8 mouse cellular contexts compared by ENCODE assay signal in genomic region chr9:76014631-76015531, GRCm38 (mm10). TPM values are rescaled to one million over a fixed set of nuclear protein-coding genes. Genes with fewer than 3 reads are reported as not detected.
DNase-seq lines count a peak whose midpoint lies in the region; ATAC-seq lines count a peak whose summit lies in the region.

Gene Hmgcll1 (plus strand): TSS chr9:76014855.

- H3K4me2 ChIP-seq in lung, embryonic 15.5 days, result peak within 1 kb of the TSS; percentile 89
- H3K4me2 ChIP-seq in forebrain, embryonic 16.5 days (ENCODE audit: low read length), result peak within 1 kb of the TSS; percentile 75

- peaks cover 42% of the 10 kb centered on the region for H3K4me1 ChIP-seq in lung, embryonic 15.5 days
- H3K4me1 ChIP-seq in forebrain, embryonic 16.5 days (replicated peaks; ENCODE audit: control insufficient read depth, insufficient read depth, low read length), result peaks cover 10% of the 10 kb centered on the region

- no peaks in the 10 kb centered on the region for H3K9me3 ChIP-seq in lung, embryonic 15.5 days
- H3K9me3 ChIP-seq in forebrain, embryonic 16.5 days (ENCODE audit: control insufficient read depth, low read length), result no peaks in the 10 kb centered on the region

- peak; percentile 80 for ATAC-seq in lung, embryonic 15.5 days (ENCODE audit: borderline replicate concordance, extremely low read depth, low FRiP score, low TSS enrichment)
- peak; percentile 82 for ATAC-seq in forebrain, embryonic 16.5 days
- 0 out of 2 replicates have a peak, but pooled peaks have one; percentile 26 for ATAC-seq in megakaryocyte progenitor cell, adult 5-6 weeks (replicated peaks; ENCODE audit: poor library complexity)
- ATAC-seq in monocyte, adult 5-6 weeks (replicated peaks; ENCODE audit: insufficient number of reproducible peaks, low FRiP score, low TSS enrichment, poor library complexity, severe bottlenecking), result no peak

- WGBS in lung, embryonic 15.5 days, result 9% methylated on average over 40 of the region's 40 CpGs
- WGBS in forebrain, embryonic 16.5 days, result 3% methylated on average over 40 of the region's 40 CpGs

- H3K27ac ChIP-seq in lung, embryonic 15.5 days, result peak within 1 kb of the TSS; percentile 60
- H3K27ac ChIP-seq in forebrain, embryonic 16.5 days (ENCODE audit: low read length), result peak within 1 kb of the TSS; percentile 82

- DNase-seq in lung, postnatal 25 days (ENCODE audit: low spot score), result no peak
- peak; percentile 81 for DNase-seq in cerebellum, adult 11-12 months
- DNase-seq in layer of hippocampus, postnatal 10 days (ENCODE audit: low spot score in 2 of 2), result peak; percentile 62 to 66
- DNase-seq in splenic B cell, adult 2 months (ENCODE audit: low read depth, low spot score), result peak; percentile 29

- H3K9ac ChIP-seq in lung, embryonic 15.5 days, result peak within 1 kb of the TSS; percentile 56
- H3K9ac ChIP-seq in forebrain, embryonic 16.5 days (replicated peaks; ENCODE audit: low read depth, low read length), result peak within 1 kb of the TSS; percentile 81

- H3K36me3 ChIP-seq in lung, embryonic 15.5 days, result no peaks in the 10 kb centered on the region
- no peaks in the 10 kb centered on the region for H3K36me3 ChIP-seq in forebrain, embryonic 16.5 days (ENCODE audit: control insufficient read depth, insufficient read depth)
- H3K36me3 ChIP-seq in splenic B cell, adult 2 months (ENCODE audit: control insufficient read depth, insufficient read depth, low read length, poor library complexity, severe bottlenecking), result no peaks in the 10 kb centered on the region

- H3K27me3 ChIP-seq in lung, embryonic 15.5 days, result no peaks in the 10 kb centered on the region
- H3K27me3 ChIP-seq in forebrain, embryonic 16.5 days (replicated peaks; ENCODE audit: control insufficient read depth, insufficient read depth, low read length), result no peaks in the 10 kb centered on the region; the same call in 1 of the 2 replicates
- H3K27me3 ChIP-seq in splenic B cell, adult 2 months (ENCODE audit: control insufficient read depth, insufficient read depth, low read length, poor library complexity, severe bottlenecking), result no peaks in the 10 kb centered on the region

- peak within 1 kb of the TSS; percentile 54 for H3K4me3 ChIP-seq in lung, embryonic 15.5 days
- H3K4me3 ChIP-seq in forebrain, embryonic 16.5 days (replicated peaks; ENCODE audit: low read length), result peak within 1 kb of the TSS; percentile 59

RNA-seq across cellular contexts. Expression of gene Hmgcll1, which starts in this region (rescaled TPM):
- 8.8 and 9.9 TPM in 2 replicates for polyA plus RNA-seq in lung, embryonic 15.5 days (2015; fragmentation: Nextera tagmentation; extraction: Ambion mirVana)
- 15.3 and 20.9 TPM in 2 replicates for polyA plus RNA-seq in forebrain, embryonic 16.5 days (2015; fragmentation: Nextera tagmentation; extraction: Ambion mirVana)
- total RNA-seq in layer of hippocampus, postnatal 10 days (2021), result 10 to 100 TPM; 15.3 to 16.9 TPM
- total RNA-seq in megakaryocyte progenitor cell, adult 5-6 weeks (2015), result not detected in 2 replicates
- 1.5 TPM in 1 of 2 replicates, not detected in the other for total RNA-seq in megakaryocyte progenitor cell, adult 5-6 weeks (2017)
- not detected in 3 replicates for total RNA-seq in monocyte, adult 5-6 weeks (2017)

Comparison
In these comparisons a context has a peak if more than half of its experiments do, and no peak if none do; other contexts are left out.
1. RNA of gene Hmgcll1 (total RNA-seq): 15.3 to 16.9 TPM in layer of hippocampus, postnatal 10 days; 1.5 TPM in megakaryocyte progenitor cell, adult 5-6 weeks and not detected in monocyte, adult 5-6 weeks; every median in the first group is over 4 times any median in the second.